Mouse (Mus musculus) forebrain, embryonic 14.5 days (tissue): Measurements from ENCODE around the gene Ankk1. TPM values are rescaled to one million over a fixed set of nuclear protein-coding genes. Genes with fewer than 3 reads are reported as not detected.

ENCODE experiments used
- ATAC-seq: fragments of 200-750 bp; cut with Nextera tagmentation; 2 replicates; pipeline ENCODE4 v1.8.0; 2017; ENCODE audit warnings: mild to moderate bottlenecking, moderate library complexity
- DNase-seq: peaks from one replicate; pipeline ENCODE4 v3.0.0-alpha.2; 2015; ENCODE audit warnings: low spot score
- H3K27ac ChIP-seq: fragments of 300-500 bp; sonication (generic); 2 replicates; pipeline ENCODE4 v1.5.1; 2014; ENCODE audit warnings: low read depth, mild to moderate bottlenecking, control low read depth, low read length, moderate library complexity
- H3K27me3 ChIP-seq: fragments of 300-500 bp; sonication (generic); replicated peaks from 2 replicates; pipeline ENCODE4 v1.6.1; 2014; ENCODE audit warnings: low read length, control low read depth, mixed read lengths; ENCODE audit not compliant: control insufficient read depth, insufficient read depth
- H3K36me3 ChIP-seq: fragments of 300-500 bp; sonication (generic); 2 replicates; pipeline ENCODE4 v1.6.1; 2014; ENCODE audit warnings: low read length, control low read depth; ENCODE audit not compliant: control insufficient read depth, insufficient read depth
- H3K4me1 ChIP-seq: fragments of 300-500 bp; sonication (generic); 2 replicates; pipeline ENCODE4 v1.6.1; 2014; ENCODE audit warnings: antibody characterized with exemption, low read length, control low read depth; ENCODE audit not compliant: control insufficient read depth, insufficient read depth
- H3K4me2 ChIP-seq: fragments of 300-500 bp; sonication (generic); 2 replicates; pipeline ENCODE4 v1.6.1; 2014; ENCODE audit warnings: mild to moderate bottlenecking, control low read depth, low read length
- H3K4me3 ChIP-seq: fragments of 300-500 bp; sonication (generic); 2 replicates; pipeline ENCODE4 v1.5.1; 2014; ENCODE audit warnings: low read depth, low read length, control low read depth
- H3K9ac ChIP-seq: fragments of 300-500 bp; sonication (generic); 2 replicates; pipeline ENCODE4 v1.6.1; 2014; ENCODE audit warnings: mild to moderate bottlenecking, low read length, control low read depth, moderate library complexity
- H3K9me3 ChIP-seq: fragments of 300-500 bp; sonication (generic); replicated peaks from 2 replicates; pipeline ENCODE4 v1.6.1; 2016; ENCODE audit warnings: low read length, control low read depth, mixed read lengths; ENCODE audit not compliant: control insufficient read depth
- WGBS: fragments of 180-500 bp; shearing (Covaris S2); extraction: QIAGEN DNeasy Blood & Tissue Kit; methylation state at CpG from one replicate; pipeline ENCODE4 v1.1.7; 2014; 5-methylcytosine and 5-hydroxymethylcytosine counted together
- polyA plus RNA-seq: library from polyadenylated mRNA; unstranded; fragments of >200 nt; fragmentation: Nextera tagmentation; extraction: Ambion mirVana; gene quantifications from 2 replicates; pipeline ENCODE4 v1.2.1, GENCODE M21; 2014

Ankk1 gene
- polyA plus RNA-seq, 1 experiment from 2014 or later, result 0.14 TPM

DNA sequence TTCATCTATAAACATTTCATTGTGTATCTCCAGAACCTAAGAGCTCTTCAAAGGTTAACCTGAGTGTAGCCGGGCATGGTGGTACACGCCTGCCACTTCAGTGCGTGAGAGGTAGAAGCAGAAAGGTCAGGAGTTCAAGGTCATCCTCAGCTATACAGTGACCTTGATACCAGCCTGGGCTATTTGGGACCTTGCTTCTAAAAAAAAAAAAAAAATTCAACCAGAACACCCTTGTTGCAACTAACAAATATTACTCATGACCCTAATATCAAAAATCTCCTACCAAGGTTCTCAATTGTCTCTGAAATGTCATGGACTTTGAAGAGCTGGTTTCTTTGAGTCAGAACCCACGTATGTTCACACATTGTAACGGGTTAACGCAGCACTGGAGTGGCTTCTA is 42.0 kb downstream of the Ankk1 start:
- DNase-seq (no peak), ATAC-seq (no peak)
- Histone ChIP-seq H3K27ac (no peak overlapping the region), H3K27me3 (no peaks in the 10 kb centered on the region), H3K36me3 (no peaks in the 10 kb centered on the region), H3K4me1 (0 out of 2 replicates have a peak, but pooled peaks cover 3% of the 10 kb centered on the region), H3K4me3 (no peak overlapping the region), H3K9me3 (no peaks in the 10 kb centered on the region), H3K9ac (no peak overlapping the region), H3K4me2 (no peak overlapping the region)
- WGBS, result 90% methylated on average over 6 of the region's 6 CpGs

DNA sequence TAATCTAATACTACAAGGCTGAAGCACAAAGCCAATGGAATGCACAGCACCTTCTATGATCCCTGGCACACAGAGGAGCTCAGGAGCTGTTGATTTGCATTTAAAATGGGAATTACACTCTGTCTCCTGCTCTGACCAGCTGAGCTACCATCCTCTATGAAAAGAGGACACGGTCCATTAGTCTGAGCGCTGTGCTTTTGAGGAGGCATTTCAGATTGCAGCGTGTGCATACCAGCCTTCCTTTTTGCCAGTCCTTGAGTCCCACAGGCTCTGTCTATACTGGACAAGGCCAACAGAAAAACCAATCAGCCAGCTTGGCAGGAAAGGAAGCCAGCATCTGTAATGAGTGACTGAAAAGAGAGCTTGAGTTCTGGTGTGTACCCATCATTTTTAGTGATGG is 42.8 kb downstream of the Ankk1 start:
- 28% methylated on average over 3 of the region's 3 CpGs for WGBS
- Histone ChIP-seq H3K4me3 (no peak overlapping the region), H3K9me3 (no peaks in the 10 kb centered on the region), H3K9ac (no peak overlapping the region), H3K27me3 (no peaks in the 10 kb centered on the region), H3K4me1 (0 out of 2 replicates have a peak, but pooled peaks cover 3% of the 10 kb centered on the region), H3K4me2 (no peak overlapping the region), H3K27ac (no peak overlapping the region), H3K36me3 (no peaks in the 10 kb centered on the region)
- ATAC-seq, result no peak
- no peak for DNase-seq

DNA sequence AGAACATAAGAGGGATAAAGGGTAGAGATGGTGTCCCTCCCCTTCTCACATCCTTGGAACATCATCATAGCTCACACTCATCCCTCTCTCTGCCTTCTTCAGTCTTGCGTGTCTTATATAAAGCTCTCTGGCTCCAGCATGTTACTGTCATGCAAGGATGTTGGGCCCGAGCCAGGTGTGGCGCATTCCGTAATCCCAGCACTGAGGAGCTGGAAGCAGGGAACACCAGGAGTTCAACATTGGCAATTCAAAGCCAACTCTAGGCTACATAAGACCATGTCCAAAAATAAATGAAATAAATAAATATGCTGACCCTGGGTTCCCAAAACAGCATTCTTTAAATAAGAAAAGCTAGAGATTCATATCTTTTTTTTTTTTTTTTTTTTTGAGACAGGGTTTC is 46.9 kb downstream of the Ankk1 start:
- ATAC-seq (no peak), DNase-seq (no peak)
- Histone ChIP-seq H3K9ac (no peak overlapping the region), H3K9me3 (no peaks in the 10 kb centered on the region), H3K36me3 (no peaks in the 10 kb centered on the region), H3K4me2 (no peak overlapping the region), H3K27ac (no peak overlapping the region), H3K4me1 (no peaks in the 10 kb centered on the region), H3K4me3 (no peak overlapping the region), H3K27me3 (no peaks in the 10 kb centered on the region)
- WGBS, result 86% methylated on average over 4 of the region's 4 CpGs

DNA sequence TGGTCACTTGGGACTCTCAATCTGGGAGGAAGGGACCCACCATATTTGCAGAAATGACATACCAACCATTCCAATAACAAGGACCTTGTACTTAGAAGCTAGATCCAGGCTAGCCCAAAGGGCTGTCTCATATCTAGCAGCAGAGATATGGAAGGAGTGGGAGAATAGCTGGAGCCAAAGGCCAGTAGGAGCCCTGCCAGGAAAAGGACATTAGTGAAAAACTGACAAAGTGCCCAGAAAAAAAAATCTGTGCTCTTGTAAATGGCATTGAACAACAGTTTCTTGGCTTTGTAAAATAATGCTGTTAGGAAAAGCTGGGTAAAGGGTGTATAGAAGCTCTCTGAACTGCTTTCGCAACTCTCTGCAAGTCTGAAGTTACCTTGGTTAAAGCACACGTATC is 52.9 kb downstream of the Ankk1 start:
- Histone ChIP-seq H3K4me2 (no peak overlapping the region), H3K9me3 (no peaks in the 10 kb centered on the region), H3K36me3 (no peaks in the 10 kb centered on the region), H3K9ac (no peak overlapping the region), H3K27ac (no peak overlapping the region), H3K4me1 (no peaks in the 10 kb centered on the region), H3K4me3 (no peak overlapping the region), H3K27me3 (no peaks in the 10 kb centered on the region)
- 97% methylated on average over 2 of the region's 2 CpGs for whole genome bisulfite sequencing
- ATAC-seq (no peak), DNase-seq (no peak)

DNA sequence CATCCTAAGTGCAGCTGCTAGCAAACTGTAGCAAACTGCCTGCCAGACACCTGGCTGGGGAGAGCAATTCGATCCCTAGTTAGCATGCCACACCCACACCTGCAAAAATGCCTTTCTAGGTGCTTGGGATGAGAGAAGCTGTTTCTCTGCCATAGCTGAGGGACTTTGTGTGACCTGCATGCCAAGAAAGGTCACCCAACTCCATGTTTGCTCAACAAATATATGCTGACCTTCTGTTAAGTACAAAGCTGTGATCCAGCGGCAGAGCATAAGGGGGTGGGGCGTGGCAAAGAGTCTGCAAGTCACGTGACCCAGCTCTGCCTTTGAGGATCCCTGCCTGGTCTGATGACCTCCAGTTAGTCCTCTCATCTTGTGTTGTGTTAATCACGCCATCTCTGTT is 61.1 kb downstream of the Ankk1 start:
- Histone ChIP-seq H3K36me3 (no peaks in the 10 kb centered on the region), H3K4me2 (no peak overlapping the region), H3K9ac (no peak overlapping the region), H3K9me3 (no peaks in the 10 kb centered on the region), H3K27me3 (no peaks in the 10 kb centered on the region), H3K4me3 (no peak overlapping the region), H3K4me1 (no peaks in the 10 kb centered on the region), H3K27ac (no peak overlapping the region)
- 32% methylated on average over 5 of the region's 5 CpGs for WGBS
- ATAC-seq (no peak), DNase-seq (no peak)

Other genes starting within 250 kb of the Ankk1 start
- gene Gm4894, start 176.5 kb downstream of the Ankk1 start, polyA plus RNA-seq, result not detected in 2 replicates
- 1.3 and 1.4 TPM in 2 replicates for gene Drd2, start 86.4 kb downstream of the Ankk1 start, polyA plus RNA-seq
- gene Ttc12, start 59.2 kb upstream of the Ankk1 start, polyA plus RNA-seq, result 0.98 and 1.0 TPM in 2 replicates